Comparison of ENCODE assay signal across 8 mouse cellular contexts in the genomic region with DNA sequence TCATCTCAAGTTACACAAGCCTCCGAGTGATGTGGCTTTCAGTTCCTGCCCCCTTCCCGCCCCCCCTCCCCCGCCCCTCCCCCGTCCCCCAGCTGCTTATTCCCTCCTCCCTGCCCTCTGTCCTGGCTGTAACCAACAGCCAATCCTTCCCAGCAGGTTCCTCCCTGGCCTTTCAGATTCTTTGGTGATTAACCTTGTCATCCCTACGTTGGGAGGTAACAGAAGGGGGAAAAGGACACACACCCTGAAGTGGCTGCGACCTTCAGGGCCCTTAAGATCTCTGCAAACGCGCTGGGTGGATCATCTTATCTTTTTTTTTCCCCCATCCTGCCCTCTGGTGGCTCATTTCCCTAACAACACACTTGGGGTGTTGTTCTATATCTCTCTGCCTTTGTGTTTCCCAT. TPM values are rescaled to one million over a fixed set of nuclear protein-coding genes. Genes with fewer than 3 reads are reported as not detected.
A peak's percentile ranks its signal among the peaks of the same experiment; 100 is the strongest.
DNase-seq lines count a peak whose midpoint lies in the region; ATAC-seq lines count a peak whose summit lies in the region.

No protein-coding gene starts in this region.

- no peaks in the 10 kb centered on the region for H3K36me3 ChIP-seq in forebrain, embryonic 14.5 days (ENCODE audit: control insufficient read depth, insufficient read depth, low read length)

- no peaks in the 10 kb centered on the region for H3K9me3 ChIP-seq in forebrain, embryonic 14.5 days (replicated peaks; ENCODE audit: control insufficient read depth, low read length)

- no peak overlapping the region for H3K4me3 ChIP-seq in forebrain, embryonic 14.5 days (ENCODE audit: low read depth, low read length)

- no peak overlapping the region for H3K27ac ChIP-seq in forebrain, embryonic 14.5 days (ENCODE audit: low read depth, low read length)

- no peak for ATAC-seq in forebrain, embryonic 14.5 days

- no peak overlapping the region for H3K4me2 ChIP-seq in forebrain, embryonic 14.5 days (ENCODE audit: low read length)

- 6% methylated on average over 6 of the region's 8 CpGs for WGBS in forebrain, embryonic 14.5 days

- H3K4me1 ChIP-seq in forebrain, embryonic 14.5 days (ENCODE audit: control insufficient read depth, insufficient read depth, low read length), result 0 out of 2 replicates have a peak, but pooled peaks cover 2% of the 10 kb centered on the region

- H3K27me3 ChIP-seq in forebrain, embryonic 14.5 days (replicated peaks; ENCODE audit: control insufficient read depth, insufficient read depth, low read length), result 0 out of 2 replicates have a peak, but pooled peaks cover 1% of the 10 kb centered on the region

- H3K9ac ChIP-seq in forebrain, embryonic 14.5 days (ENCODE audit: low read length), result no peak overlapping the region

- DNase-seq in kidney, postnatal 4 days, result peak; percentile 52 to 62
- no peak for DNase-seq in kidney, adult 18-20 months
- peak; percentile 100 for DNase-seq in R1 (ENCODE audit: low read depth, low spot score)
- DNase-seq in forebrain, embryonic 14.5 days (ENCODE audit: low spot score), result peak; percentile 33
- peak; percentile 72 for DNase-seq in mesoderm, embryonic 11.5 days (ENCODE audit: low read depth, low spot score)
- no peak for DNase-seq in testis, postnatal 10 days (ENCODE audit: low spot score)
- DNase-seq in ovary, postnatal 14 days (ENCODE audit: low spot score), result no peak
- DNase-seq in adrenal gland, postnatal 4 days (ENCODE audit: low spot score in 2 of 2), result no peak

RNA-seq across cellular contexts. Expression of gene Tbc1d2, which starts 15.4 kb away (rescaled TPM):
- polyA plus RNA-seq in forebrain, embryonic 14.5 days (2014; fragmentation: Nextera tagmentation; extraction: Ambion mirVana), result 0.47 and 0.62 TPM in 2 replicates
- total RNA-seq in adrenal gland, postnatal 4 days (2021), result 1 to 10 TPM; 2.8 to 3.9 TPM

Comparison
In these comparisons a context has a peak if more than half of its experiments do, and no peak if none do; other contexts are left out.
1. DNase-seq: peak in kidney, postnatal 4 days (2 of 2), R1 (single experiment), forebrain, embryonic 14.5 days (single experiment) and mesoderm, embryonic 11.5 days (single experiment); none in kidney, adult 18-20 months (single experiment), testis, postnatal 10 days (single experiment), ovary, postnatal 14 days (single experiment) and adrenal gland, postnatal 4 days (0 of 2).